Mouse (Mus musculus) Muller cell, postnatal 12 days (primary cell): Measurements from ENCODE around the gene Icos.

Source experiments
- DNase-seq: peaks from one replicate; pipeline ENCODE4 v3.0.0-alpha.2; 2015; ENCODE audit errors: inconsistent ontology term

Gene Icos

GRCm38 (mm10) chr1:60962095-60962494 is 15.6 kb upstream of the Icos start:
- no peak for DNase-seq

- no peak for DNase-seq
Measured at GRCm38 (mm10) chr1:60967521-60967920, 10.2 kb upstream of the Icos start.

GRCm38 (mm10) chr1:60970846-60971245 is 6.9 kb upstream of the Icos start:
- DNase-seq: no peak

DNA sequence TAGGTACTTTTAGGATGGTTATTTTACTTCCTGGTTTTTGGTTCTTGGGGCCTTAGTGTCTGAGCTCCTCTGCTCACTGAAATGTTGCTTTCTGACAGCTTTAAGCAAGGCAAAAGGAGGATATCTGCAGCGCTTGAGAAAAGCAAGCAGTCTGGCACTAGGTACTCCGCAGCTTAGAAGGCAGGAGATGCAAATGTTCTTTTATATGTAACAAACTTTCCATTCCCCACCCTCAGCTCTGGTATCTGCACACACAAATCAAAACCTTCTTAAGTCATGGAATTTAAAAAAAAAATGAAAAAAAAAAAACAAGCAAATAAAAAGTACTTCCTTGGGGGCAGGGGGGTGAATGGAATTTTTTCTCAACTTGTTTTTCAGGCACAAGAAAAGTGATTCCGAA is 3.5 kb upstream of the Icos start:
- no peak for DNase-seq

DNA sequence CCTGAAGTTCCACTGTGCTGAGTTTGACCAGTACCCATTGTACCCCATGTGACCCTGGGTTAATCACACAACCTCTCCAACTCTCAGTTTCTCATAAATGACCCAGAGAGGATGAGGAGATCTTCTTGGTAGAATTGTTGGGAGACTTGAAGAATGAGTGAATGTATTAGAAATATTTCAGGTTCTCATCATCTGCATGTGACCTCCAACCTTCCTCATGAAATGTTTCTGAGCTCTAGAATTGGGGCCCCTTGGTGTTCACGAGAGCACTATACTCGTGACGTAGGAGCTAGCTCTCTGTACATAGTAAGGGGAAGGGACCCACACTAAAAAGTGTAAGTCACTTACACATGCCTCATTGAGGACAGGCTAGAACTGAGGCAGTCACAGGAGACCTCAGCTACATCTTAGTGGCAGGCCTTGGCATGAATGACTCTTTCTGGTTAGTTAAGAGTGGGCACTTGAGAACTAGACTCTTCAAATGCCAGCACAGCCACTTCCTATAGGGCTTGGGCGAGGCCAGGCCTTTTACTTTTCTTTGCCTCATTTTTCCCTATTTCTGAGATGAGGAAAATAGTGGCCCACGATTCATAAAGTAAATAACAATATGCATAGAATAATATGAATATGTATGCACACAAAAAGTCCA is 2.0 kb upstream of the Icos start:
- DNase-seq: no peak

GRCm38 (mm10) chr1:60979126-60979842 is 1.6 kb downstream of the Icos start:
- peak; percentile 88 for DNase-seq

GRCm38 (mm10) chr1:60979843-60980235 is 2.1 kb downstream of the Icos start:
- DNase-seq: no peak

DNA sequence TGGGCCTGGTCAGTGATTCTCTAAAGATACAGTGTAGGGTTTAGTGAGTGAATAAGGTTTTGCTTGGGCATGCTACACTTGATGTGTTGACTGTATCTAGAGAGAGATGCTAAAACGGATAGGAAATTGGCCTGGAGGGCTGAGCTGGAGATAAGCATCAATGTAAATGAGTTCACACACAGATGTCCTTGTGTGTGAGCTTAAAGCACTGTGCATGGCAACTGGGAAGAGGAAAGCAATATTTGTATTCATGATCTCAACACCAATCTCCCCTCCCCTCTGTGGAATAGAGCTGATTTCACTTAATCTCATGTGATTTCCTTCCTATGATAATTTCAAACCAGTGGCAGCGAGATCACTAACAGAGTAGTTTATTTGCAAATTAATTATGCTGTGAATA is 7.3 kb downstream of the Icos start:
- no peak for DNase-seq

DNA sequence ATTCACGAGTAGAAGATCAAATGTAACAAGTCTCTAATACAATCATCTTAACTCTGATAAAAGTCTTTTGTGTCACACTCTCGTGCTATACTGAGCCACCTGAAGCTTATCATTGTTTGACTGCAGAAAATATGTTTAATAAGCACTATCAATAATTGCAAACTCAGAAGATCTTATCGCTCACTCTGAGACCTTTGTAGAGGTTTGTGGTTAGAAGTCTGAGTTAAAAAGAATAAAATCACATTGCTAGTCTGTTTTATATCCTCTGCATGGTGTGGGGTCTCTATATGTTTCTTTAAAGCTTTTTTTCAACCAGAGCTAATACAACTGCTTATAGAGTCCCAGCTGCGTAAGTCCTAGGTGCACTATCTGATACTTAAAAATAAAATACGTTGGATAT is 8.4 kb downstream of the Icos start:
- DNase-seq: no peak

DNA sequence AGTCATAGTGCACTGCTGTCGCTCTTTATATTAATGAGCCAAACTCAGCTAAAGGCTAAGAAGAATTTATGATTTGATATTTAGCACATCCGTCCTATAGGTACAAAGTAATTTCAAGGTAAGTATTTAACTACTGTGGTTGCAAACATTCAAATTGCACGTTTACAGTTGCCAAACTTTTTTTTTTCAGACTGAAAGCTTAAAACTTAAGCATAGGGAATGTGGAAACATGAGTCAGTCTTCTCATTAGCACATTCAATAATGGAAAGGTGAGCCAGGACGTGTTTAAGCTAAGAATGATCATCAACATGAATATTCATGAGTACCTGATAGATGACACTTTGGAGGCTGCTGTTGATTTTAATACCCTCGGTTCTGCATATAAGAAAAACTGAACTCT is 11.4 kb downstream of the Icos start:
- no peak for DNase-seq

DNA sequence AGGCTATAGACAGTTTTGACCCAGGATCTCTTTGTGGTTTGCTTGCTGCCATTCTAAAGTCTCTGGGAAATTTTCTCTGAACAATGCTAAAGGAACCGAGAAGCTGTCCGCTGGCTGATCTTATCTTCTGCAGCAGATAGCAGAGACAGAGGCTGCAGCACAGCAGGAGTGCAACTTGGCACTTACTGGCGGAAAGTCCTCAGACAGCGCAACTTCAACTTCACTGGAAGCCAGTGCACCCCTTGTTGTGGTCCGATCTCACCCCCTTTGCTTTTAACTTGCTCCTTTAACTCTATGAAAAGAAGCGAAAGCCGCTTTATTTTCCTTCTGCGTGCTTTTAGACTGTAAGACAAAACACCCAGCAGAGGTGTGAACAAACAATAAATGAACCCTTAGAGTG is 12.6 kb downstream of the Icos start:
- no peak for DNase-seq

- DNase-seq: peak; percentile 87
Measured at GRCm38 (mm10) chr1:60998008-60998557, 20.4 kb downstream of the Icos start.

- DNase-seq: peak; percentile 36
Measured at GRCm38 (mm10) chr1:60998689-60999088, 21.0 kb downstream of the Icos start.

- no peak for DNase-seq
Measured at GRCm38 (mm10) chr1:61001786-61002354, 24.1 kb downstream of the Icos start.

DNA sequence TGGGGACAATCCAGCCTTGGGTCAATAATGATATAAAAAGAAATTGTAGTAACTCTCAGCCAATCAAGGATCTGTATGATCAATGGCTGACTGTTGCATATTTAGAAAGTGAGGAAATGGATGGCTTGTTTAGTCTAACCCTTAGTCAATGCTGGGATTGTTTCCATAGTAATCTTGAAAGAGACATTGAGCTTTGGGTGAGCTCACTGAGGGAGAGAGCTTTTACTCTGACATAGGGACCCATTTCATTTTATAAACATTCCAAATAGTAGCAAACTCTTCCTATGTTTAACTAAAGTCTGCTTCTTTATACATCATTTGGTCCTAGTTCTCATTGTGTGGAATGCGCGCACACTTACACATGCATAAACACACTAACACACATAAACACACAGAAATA is 28.5 kb downstream of the Icos start:
- no peak for DNase-seq

GRCm38 (mm10) chr1:61007516-61007915 is 29.8 kb downstream of the Icos start:
- no peak for DNase-seq

DNA sequence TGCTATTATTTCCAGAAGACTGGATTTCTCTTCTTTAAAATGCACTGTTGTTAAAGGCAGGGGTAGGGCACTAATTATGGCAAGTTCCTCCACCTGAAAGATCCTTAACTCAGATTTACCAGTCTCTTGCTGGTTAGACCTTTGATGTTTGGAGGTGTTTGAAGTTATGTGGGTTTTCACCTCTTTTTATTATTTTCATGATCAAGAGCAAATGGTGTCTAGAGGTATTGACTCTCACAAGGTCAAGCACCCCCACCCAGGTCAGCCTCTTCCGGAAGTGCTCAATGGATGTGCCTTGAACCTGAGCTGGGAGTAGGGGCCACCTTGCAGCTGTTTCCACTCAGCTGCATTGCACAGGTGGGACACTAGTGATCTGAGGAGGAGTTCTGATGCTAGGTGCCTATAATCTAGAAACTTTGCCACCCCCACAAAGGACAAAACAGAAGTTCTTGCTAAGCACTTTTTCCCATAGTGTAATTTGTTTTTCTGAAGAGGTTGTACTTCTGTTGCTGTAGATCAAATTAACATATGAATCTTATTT is 38.9 kb downstream of the Icos start:
- no peak for DNase-seq

DNA sequence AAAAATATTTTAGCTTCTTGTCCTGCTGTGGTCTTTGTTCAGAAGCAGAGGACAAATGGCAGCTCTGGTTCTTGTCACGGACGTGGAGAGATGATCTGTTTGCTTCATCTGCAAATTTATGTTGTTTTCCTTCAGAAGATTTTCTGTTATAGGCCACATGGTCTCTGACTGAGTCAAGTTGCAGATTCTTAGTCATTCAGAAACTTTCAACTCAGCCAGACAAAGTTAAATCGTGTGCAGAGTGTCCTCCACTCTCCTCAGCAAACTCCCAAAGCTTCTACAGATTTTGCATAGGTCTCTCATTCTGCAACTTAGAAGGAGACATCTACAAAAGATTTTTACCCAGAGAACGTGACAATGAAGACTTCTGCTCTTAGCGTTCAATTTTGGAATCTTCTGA is 49.0 kb downstream of the Icos start:
- no peak for DNase-seq

GRCm38 (mm10) chr1:61027519-61027918 is 49.8 kb downstream of the Icos start:
- DNase-seq: no peak

- DNase-seq: no peak
Measured at GRCm38 (mm10) chr1:61029919-61030318, 52.2 kb downstream of the Icos start.

GRCm38 (mm10) chr1:61030532-61030931 is 52.8 kb downstream of the Icos start:
- peak; percentile 27 for DNase-seq

- DNase-seq: no peak
Measured at GRCm38 (mm10) chr1:61035270-61035669, 57.5 kb downstream of the Icos start.

DNA sequence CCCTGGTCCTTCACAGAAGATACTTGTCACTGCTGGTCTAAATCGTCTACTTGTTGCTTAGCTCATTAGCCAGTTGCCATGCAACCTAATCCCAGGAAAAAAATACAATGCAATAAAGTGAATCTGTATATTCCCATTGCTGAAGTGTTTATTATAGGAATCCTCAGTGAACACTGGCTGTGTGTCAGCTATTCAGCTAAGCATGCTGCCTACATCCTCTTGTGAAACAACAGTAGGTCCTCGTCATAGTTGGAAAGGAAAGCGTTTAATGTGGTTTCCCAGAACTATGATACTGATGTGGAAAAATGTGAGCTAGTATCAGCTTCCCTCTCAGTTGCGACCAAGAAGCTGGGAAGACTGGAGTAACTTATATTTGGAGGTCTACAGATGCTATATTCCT is 60.5 kb downstream of the Icos start:
- peak; percentile 37 for DNase-seq
